Mouse (Mus musculus) MEL (cell line): ENCODE results near the gene Srgap2. TPM values are rescaled to one million over a fixed set of nuclear protein-coding genes. Genes with fewer than 3 reads are reported as not detected.

Experiments used
- DNase-seq: peaks from one replicate; pipeline ENCODE4 v3.0.0; 2011; ENCODE audit warnings: low read depth, low spot score
- H3K27ac ChIP-seq: 2 replicates; pipeline ENCODE4 v1.5.1; 2012; ENCODE audit warnings: low read depth, mild to moderate bottlenecking, control low read depth, low read length, moderate library complexity; ENCODE audit not compliant: control insufficient read depth
- H3K27me3 ChIP-seq, 2 experiments: fragments of 150-350 bp in 1 of 2; sonication (generic) in 1 of 2; 2 replicates each; pipeline ENCODE4 v1.6.1; 2012; ENCODE audit warnings: low read length in 2 of 2, mild to moderate bottlenecking in 2 of 2, improper control_type of control experiment in 1 of 2, moderate library complexity in 1 of 2; ENCODE audit not compliant: insufficient read depth in 2 of 2, control insufficient read depth in 1 of 2
- H3K36me3 ChIP-seq, 2 experiments: 2 replicates each; pipeline ENCODE4 v1.6.1; 2012 to 2014; ENCODE audit warnings: low read length in 2 of 2, improper control_type of control experiment in 1 of 2, inconsistent platforms in 1 of 2, mild to moderate bottlenecking in 1 of 2; ENCODE audit not compliant: insufficient read depth in 2 of 2, control insufficient read depth in 1 of 2
- H3K4me1 ChIP-seq, 2 experiments: fragments of 150-350 bp in 1 of 2; sonication (generic) in 1 of 2; 2 replicates each; pipeline ENCODE4 v1.6.1; 2012; ENCODE audit warnings: low read length in 2 of 2, improper control_type of control experiment in 1 of 2, mild to moderate bottlenecking in 1 of 2; ENCODE audit not compliant: insufficient read depth in 2 of 2, control insufficient read depth in 1 of 2
- H3K4me3 ChIP-seq, 2 experiments: fragments of 150-350 bp in 1 of 2; sonication (generic) in 1 of 2; 2 replicates each; pipeline ENCODE4 v1.5.1; 2012; ENCODE audit warnings: low read depth in 2 of 2, low read length in 2 of 2, mild to moderate bottlenecking in 2 of 2, moderate library complexity in 2 of 2, control low read depth in 1 of 2, improper control_type of control experiment in 1 of 2; ENCODE audit not compliant: control insufficient read depth in 1 of 2, insufficient read depth in 1 of 2
- H3K79me2 ChIP-seq: 2 replicates; pipeline ENCODE4 v1.6.1; 2012; ENCODE audit warnings: mild to moderate bottlenecking, low read length, moderate library complexity; ENCODE audit not compliant: control insufficient read depth, poor library complexity, insufficient read depth
- H3K9ac ChIP-seq: 2 replicates; pipeline ENCODE4 v1.6.1; 2012; ENCODE audit warnings: low read depth, mild to moderate bottlenecking, control low read depth, low read length, moderate library complexity; ENCODE audit not compliant: control insufficient read depth, poor library complexity, severe bottlenecking
- H3K9me3 ChIP-seq: fragments of 150-350 bp; sonication (generic); replicated peaks from 2 replicates; pipeline ENCODE4 v1.6.1; 2012; ENCODE audit warnings: mild to moderate bottlenecking, low read length, improper control_type of control experiment, moderate library complexity; ENCODE audit not compliant: insufficient read depth
- CHD2 ChIP-seq: IDR thresholded peaks from 2 replicates; pipeline ENCODE4 v1.6.1; 2011; ENCODE audit warnings: low read length, improper control_type of control experiment
- ELF1 ChIP-seq: IDR thresholded peaks from 2 replicates; pipeline ENCODE4 v1.6.1; 2014; ENCODE audit warnings: low read depth, mild to moderate bottlenecking, inconsistent platforms, low read length, improper control_type of control experiment, moderate library complexity
- ETS1 ChIP-seq: IDR thresholded peaks from 2 replicates; pipeline ENCODE4 v1.6.1; 2012; ENCODE audit warnings: low read depth, mild to moderate bottlenecking, inconsistent platforms, low read length, improper control_type of control experiment, moderate library complexity
- GABPA ChIP-seq: IDR thresholded peaks from 2 replicates; pipeline ENCODE4 v1.6.1; 2012; ENCODE audit warnings: low read depth, mild to moderate bottlenecking, inconsistent platforms, low read length, improper control_type of control experiment, moderate library complexity
- HCFC1 ChIP-seq: IDR thresholded peaks from 2 replicates; pipeline ENCODE4 v1.6.1; 2012; ENCODE audit warnings: low read depth, mild to moderate bottlenecking, inconsistent platforms, low read length, improper control_type of control experiment, moderate library complexity
- KAT2A ChIP-seq: conservative IDR thresholded peaks from 2 replicates; pipeline ENCODE4 v1.6.1; 2012; ENCODE audit warnings: low read depth, low read length, improper control_type of control experiment, inconsistent platforms
- MEF2A ChIP-seq: IDR thresholded peaks from 2 replicates; pipeline ENCODE4 v1.6.1; 2014; ENCODE audit warnings: low read depth, mild to moderate bottlenecking, inconsistent platforms, low read length, improper control_type of control experiment; ENCODE audit not compliant: poor library complexity, insufficient replicate concordance, severe bottlenecking; ENCODE audit errors: extremely low read depth
- NELFE ChIP-seq: IDR thresholded peaks from 2 replicates; pipeline ENCODE4 v1.6.1; 2011; ENCODE audit warnings: low read depth, low read length, improper control_type of control experiment
- POLR2A ChIP-seq, 2 experiments: IDR thresholded peaks; 2 replicates each; pipeline ENCODE4 v1.6.1; 2011 to 2012; ENCODE audit warnings: low read length in 2 of 2, mild to moderate bottlenecking in 2 of 2, control low read depth in 1 of 2, improper control_type of control experiment in 1 of 2, low read depth in 1 of 2, moderate library complexity in 1 of 2; ENCODE audit not compliant: control insufficient read depth in 1 of 2, insufficient read depth in 1 of 2, poor library complexity in 1 of 2
- TCF12 ChIP-seq: IDR thresholded peaks from 2 replicates; pipeline ENCODE4 v1.6.1; 2014; ENCODE audit warnings: low read depth, mild to moderate bottlenecking, inconsistent platforms, low read length, improper control_type of control experiment, moderate library complexity
- USF2 ChIP-seq, 2 experiments: IDR thresholded peaks; 2 replicates each; pipeline ENCODE4 v1.6.1; 2011 to 2012; ENCODE audit warnings: improper control_type of control experiment in 2 of 2, low read length in 2 of 2, borderline replicate concordance in 1 of 2, inconsistent platforms in 1 of 2, low read depth in 1 of 2, mild to moderate bottlenecking in 1 of 2; ENCODE audit not compliant: insufficient read depth in 1 of 2
- ZMIZ1 ChIP-seq: IDR thresholded peaks from 2 replicates; pipeline ENCODE4 v1.6.1; 2012; ENCODE audit warnings: low read depth, mild to moderate bottlenecking, inconsistent platforms, low read length, improper control_type of control experiment, moderate library complexity
- polyA plus RNA-seq, 2 experiments: library from polyadenylated mRNA; stranded (reverse) in 1 of 2; unstranded in 1 of 2; fragments of >175 nt in 1 of 2; fragments of >200 nt in 1 of 2; gene quantifications; 2 replicates each; pipeline versions ENCODE4 v1.2.1 to v1.2.4; 2012; ENCODE audit warnings: low replicate concordance in 2 of 2, low read depth in 1 of 2; ENCODE audit not compliant: insufficient read length in 2 of 2, insufficient read depth in 1 of 2, missing spikeins in 1 of 2
- total RNA-seq: library from RNA; depleted of rRNA; stranded (reverse); fragments of 300-350 nt; gene quantifications from 2 replicates; pipeline ENCODE4 v1.2.3, GENCODE M21; 2012

Gene Srgap2
- total and polyA plus RNA-seq, 3 experiments, result 9.0 to 25.3 TPM; not detected in 1

DNA sequence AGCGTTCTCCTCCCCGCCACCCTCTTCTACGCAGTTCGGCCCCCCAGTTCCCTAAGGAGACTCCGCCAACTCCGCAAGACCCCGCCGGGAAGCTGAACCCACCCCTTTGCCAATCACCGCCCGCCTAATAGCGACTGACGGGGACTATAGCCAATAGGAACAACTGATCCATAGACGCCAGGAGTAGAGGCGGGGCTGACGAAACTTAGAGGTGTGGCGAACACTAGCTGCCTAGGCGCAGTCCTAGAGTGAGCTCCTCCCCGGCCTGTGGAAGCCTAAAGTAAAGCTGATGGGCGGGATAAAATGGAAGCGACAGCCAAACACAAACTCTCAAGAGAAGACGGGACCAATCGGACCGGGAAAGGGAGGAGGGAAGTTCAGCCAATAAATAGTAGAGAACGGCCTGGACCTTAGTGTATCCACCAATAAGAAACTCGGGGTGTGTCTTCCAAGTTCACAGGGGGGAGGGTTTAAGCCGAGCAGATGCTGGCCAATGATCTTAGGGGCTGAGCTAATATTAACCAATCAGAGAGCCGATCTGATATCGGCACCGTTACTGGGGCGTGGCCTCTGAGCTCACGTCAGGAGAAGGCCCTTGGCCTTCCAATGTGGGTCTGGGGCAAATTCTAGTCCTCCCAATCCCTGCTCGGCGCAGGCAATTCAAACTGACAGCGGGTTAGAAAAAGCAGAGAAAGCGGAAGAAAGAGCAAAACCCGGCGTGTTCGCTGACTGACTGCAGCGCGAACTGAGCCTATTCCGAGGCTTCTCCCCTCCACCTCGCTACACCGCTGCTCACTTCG, at the start of gene Srgap2, which contains the start of gene Fam72a (continued):
- peak; percentile 11; the same call in 1 of the 2 replicates for TF ChIP-seq KAT2A
- no peak for TF ChIP-seq GABPA
- peak; percentile 87 for TF ChIP-seq CHD2
- TF ChIP-seq MEF2A, result no peak

DNA sequence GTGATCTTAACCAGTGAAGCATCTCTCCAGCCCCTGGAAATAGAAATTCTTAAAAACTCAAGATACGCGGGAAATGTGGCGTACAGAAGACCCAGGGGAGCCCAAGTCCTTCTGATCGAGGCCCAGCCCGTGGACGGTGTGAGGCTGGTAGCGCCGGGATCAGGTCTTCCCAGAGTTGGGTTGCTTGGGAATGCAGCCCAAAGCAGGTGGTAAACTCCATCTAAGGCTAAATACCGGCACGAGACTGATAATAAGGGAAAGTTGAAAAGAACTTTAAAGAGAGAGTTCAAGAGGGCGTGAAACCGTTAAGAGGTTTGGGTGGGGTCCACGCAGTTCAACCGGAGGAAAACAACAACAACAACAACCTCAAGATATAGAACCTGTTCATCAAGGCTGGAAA, 46.6 kb upstream of the Srgap2 start:
- Histone ChIP-seq H3K9ac (no peak overlapping the region), H3K9me3 (no peaks in the 10 kb centered on the region), H3K27me3 (peaks cover 3 to 14% of the 10 kb centered on the region in 2 experiments; a peak in 3 of 4 replicates), H3K4me3 (no peak overlapping the region), H3K4me1 (no peaks in the 10 kb centered on the region), H3K79me2 (no peaks in the 10 kb centered on the region), H3K36me3 (no peaks in the 10 kb centered on the region), H3K27ac (no peak overlapping the region)
- TF ChIP-seq TCF12 (no peak), KAT2A (no peak), ETS1 (no peak), HCFC1 (no peak), POLR2A (IDR thresholded peaks at IDR 0.05; ENCODE audit: control insufficient read depth in 1 of 2, insufficient read depth in 1 of 2, low read depth in 1 of 2, low read length in 2 of 2, poor library complexity in 1 of 2) (no peak)
- peak; percentile 68 for DNase-seq

DNA sequence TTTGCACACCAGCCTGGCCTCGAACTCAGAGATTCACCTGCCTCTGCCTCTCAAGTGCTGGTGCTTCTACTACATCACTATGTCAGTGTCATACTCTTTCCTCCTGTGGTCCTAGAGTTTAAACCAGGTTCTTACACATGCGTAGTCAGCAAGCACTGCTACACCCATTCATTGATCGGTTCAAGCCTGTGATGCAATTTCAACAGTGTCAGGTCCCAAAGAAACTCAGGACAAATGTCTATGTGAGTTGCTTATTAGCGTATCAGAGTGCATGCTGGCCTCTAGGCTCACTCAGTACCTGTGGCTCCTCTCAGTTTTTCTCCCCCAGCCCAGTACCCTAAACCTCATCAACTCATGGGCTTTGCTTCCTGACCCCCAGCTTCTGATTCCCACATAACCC, 43.2 kb upstream of the Srgap2 start:
- Histone ChIP-seq H3K9me3 (no peaks in the 10 kb centered on the region), H3K79me2 (no peaks in the 10 kb centered on the region; the same call in 1 of the 2 replicates), H3K27ac (no peak overlapping the region), H3K4me1 (no peaks in the 10 kb centered on the region; a peak in 2 of 4 replicates), H3K27me3 (peaks cover 3 to 12% of the 10 kb centered on the region in 2 experiments; a peak in 3 of 4 replicates), H3K4me3 (no peak overlapping the region), H3K9ac (no peak overlapping the region), H3K36me3 (peaks cover 0 to 2% of the 10 kb centered on the region in 2 experiments; a peak in 2 of 4 replicates)
- TF ChIP-seq NELFE, result no peak
- TF ChIP-seq ZMIZ1, result no peak
- TF ChIP-seq USF2 (IDR thresholded peaks at IDR 0.05; ENCODE audit: borderline replicate concordance in 1 of 2, insufficient read depth in 1 of 2, low read depth in 1 of 2, low read length in 2 of 2), result no peak
- no peak for TF ChIP-seq HCFC1
- no peak for TF ChIP-seq ELF1
- DNase-seq, result no peak
